ENCODE assay signal across 13 mouse cellular contexts in the genomic region with DNA sequence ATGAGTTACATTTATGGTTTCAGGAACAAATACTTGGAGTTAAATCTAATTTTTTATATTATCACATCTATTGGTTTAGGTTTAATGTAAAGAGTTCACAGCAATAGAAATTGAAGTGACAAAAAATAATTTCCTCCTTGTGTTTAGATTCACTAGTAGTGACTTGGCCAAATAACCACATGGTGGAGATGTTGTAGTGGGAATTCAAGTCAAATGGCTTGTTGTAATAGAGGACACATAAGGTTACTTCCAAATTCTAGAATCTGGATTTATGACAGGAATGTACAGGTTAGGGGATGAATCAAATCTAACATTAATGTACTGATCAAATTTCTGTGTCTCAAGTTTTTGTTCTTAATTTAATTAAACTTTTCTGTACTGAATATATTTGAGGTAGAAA.
DNase-seq lines count a peak whose midpoint lies in the region; ATAC-seq and TF ChIP-seq lines count a peak whose summit lies in the region.
"Had no signal": no experiment of that assay in that cellular context is flagged by ENCODE, and none has a peak within 500 bp of the region (broad histone marks: within the 10 kb centered on the region; RNA-seq: fewer than 3 reads in every experiment).

No protein-coding gene starts in this region.

- no peaks in the 10 kb centered on the region for H3K9me3 ChIP-seq in heart, embryonic 12.5 days (replicated peaks)
- no peaks in the 10 kb centered on the region for H3K9me3 ChIP-seq in midbrain, embryonic 11.5 days (ENCODE audit: control insufficient read depth, low read length)
- no peaks in the 10 kb centered on the region for H3K9me3 ChIP-seq in midbrain, embryonic 10.5 days (replicated peaks)
- H3K9me3 ChIP-seq in stomach, postnatal 0 days (ENCODE audit: control insufficient read depth, low read length), result no peaks in the 10 kb centered on the region
- H3K9me3 ChIP-seq: embryonic facial prominence, embryonic 12.5 days; hindbrain, embryonic 15.5 days; liver, embryonic 12.5 days had no signal

- H3K9ac ChIP-seq in heart, adult 2 months (ENCODE audit: low read depth, low read length), result no peak overlapping the region
- H3K9ac ChIP-seq in heart, embryonic 12.5 days, result no peak overlapping the region
- H3K9ac ChIP-seq in midbrain, embryonic 11.5 days (ENCODE audit: low read length), result no peak overlapping the region
- no peak overlapping the region for H3K9ac ChIP-seq in stomach, postnatal 0 days (ENCODE audit: low read length)
- H3K9ac ChIP-seq: embryonic facial prominence, embryonic 12.5 days; hindbrain, embryonic 15.5 days; liver, embryonic 12.5 days had no signal

- no peak overlapping the region for H3K27ac ChIP-seq in heart, adult 2 months
- no peak overlapping the region for H3K27ac ChIP-seq in heart, embryonic 12.5 days (ENCODE audit: poor library complexity, severe bottlenecking)
- H3K27ac ChIP-seq in midbrain, embryonic 11.5 days (ENCODE audit: low read depth, low read length), result no peak overlapping the region
- H3K27ac ChIP-seq in midbrain, embryonic 10.5 days (replicated peaks), result no peak overlapping the region
- no peak overlapping the region for H3K27ac ChIP-seq in stomach, postnatal 0 days (replicated peaks)
- H3K27ac ChIP-seq: embryonic facial prominence, embryonic 12.5 days; hindbrain, embryonic 15.5 days; liver, embryonic 12.5 days had no signal

- H3K36me3 ChIP-seq in heart, adult 2 months (ENCODE audit: control insufficient read depth, insufficient read depth, low read length), result no peaks in the 10 kb centered on the region
- H3K36me3 ChIP-seq in heart, embryonic 12.5 days, result no peaks in the 10 kb centered on the region
- no peaks in the 10 kb centered on the region for H3K36me3 ChIP-seq in midbrain, embryonic 11.5 days (ENCODE audit: control insufficient read depth, insufficient read depth, low read length)
- no peaks in the 10 kb centered on the region for H3K36me3 ChIP-seq in midbrain, embryonic 10.5 days
- H3K36me3 ChIP-seq in stomach, postnatal 0 days (ENCODE audit: control insufficient read depth, insufficient read depth, low read length), result no peaks in the 10 kb centered on the region
- H3K36me3 ChIP-seq: embryonic facial prominence, embryonic 12.5 days; hindbrain, embryonic 15.5 days; liver, embryonic 12.5 days had no signal

- no peak for DNase-seq in heart, adult 2 months
- no peak for DNase-seq in midbrain, embryonic 11.5 days (ENCODE audit: low spot score, missing footprints)
- no peak for DNase-seq in midbrain, embryonic 10.5 days (ENCODE audit: low spot score)
- DNase-seq in stomach, postnatal 0 days (ENCODE audit: low spot score), result no peak
- no peak for DNase-seq in urinary bladder, postnatal 4 days (ENCODE audit: low spot score in 2 of 2)
- DNase-seq: cerebellum, adult 11-12 months; lung, postnatal 10 days had no signal

- H3K79me2 ChIP-seq in heart, adult 2 months (replicated peaks; ENCODE audit: control insufficient read depth, insufficient read depth, low read length), result no peaks in the 10 kb centered on the region

- no peaks in the 10 kb centered on the region for H3K27me3 ChIP-seq in heart, adult 2 months (ENCODE audit: control insufficient read depth, insufficient read depth, low read length)
- no peaks in the 10 kb centered on the region for H3K27me3 ChIP-seq in heart, embryonic 12.5 days (replicated peaks)
- H3K27me3 ChIP-seq in midbrain, embryonic 11.5 days (ENCODE audit: control insufficient read depth, insufficient read depth, low read length), result no peaks in the 10 kb centered on the region
- H3K27me3 ChIP-seq in midbrain, embryonic 10.5 days (ENCODE audit: low read depth, poor library complexity, severe bottlenecking), result no peaks in the 10 kb centered on the region
- no peaks in the 10 kb centered on the region for H3K27me3 ChIP-seq in stomach, postnatal 0 days (ENCODE audit: control insufficient read depth, insufficient read depth, low read length)
- H3K27me3 ChIP-seq: embryonic facial prominence, embryonic 12.5 days; hindbrain, embryonic 15.5 days; liver, embryonic 12.5 days had no signal

- no peak for TF ChIP-seq EP300 in heart, adult 2 months (IDR thresholded peaks at IDR 0.05; ENCODE audit: insufficient read depth, low read depth, low read length)
- no peak for TF ChIP-seq EP300 in stomach, postnatal 0 days (optimal IDR thresholded peaks at IDR 0.05)

- no peak overlapping the region for H3K4me3 ChIP-seq in heart, adult 2 months
- no peak overlapping the region for H3K4me3 ChIP-seq in heart, embryonic 12.5 days
- H3K4me3 ChIP-seq in midbrain, embryonic 11.5 days (ENCODE audit: low read depth, low read length), result no peak overlapping the region
- no peak overlapping the region for H3K4me3 ChIP-seq in midbrain, embryonic 10.5 days
- no peak overlapping the region for H3K4me3 ChIP-seq in stomach, postnatal 0 days (ENCODE audit: low read depth, low read length)
- H3K4me3 ChIP-seq: embryonic facial prominence, embryonic 12.5 days; hindbrain, embryonic 15.5 days; liver, embryonic 12.5 days; myocyte had no signal

- no peak for TF ChIP-seq POLR2A in heart, adult 2 months (IDR thresholded peaks at IDR 0.05; ENCODE audit: insufficient read depth, low read depth, low read length)

- no peak overlapping the region for H3K4me2 ChIP-seq in heart, embryonic 12.5 days
- H3K4me2 ChIP-seq in midbrain, embryonic 11.5 days, result no peak overlapping the region
- no peak overlapping the region for H3K4me2 ChIP-seq in stomach, postnatal 0 days (replicated peaks; ENCODE audit: low read depth)
- H3K4me2 ChIP-seq: embryonic facial prominence, embryonic 12.5 days; hindbrain, embryonic 15.5 days; liver, embryonic 12.5 days had no signal

- TF ChIP-seq CTCF in heart, adult 2 months (IDR thresholded peaks at IDR 0.05), result peak; percentile 28
- TF ChIP-seq CTCF in stomach, postnatal 0 days (IDR thresholded peaks at IDR 0.05; ENCODE audit: low read depth), result peak; percentile 47

- intact Hi-C loops in heart, adult 2 months (cut with DNase I), result no loop called here

- no peak for ATAC-seq in heart, embryonic 12.5 days (ENCODE audit: insufficient number of reproducible peaks, low FRiP score)
- ATAC-seq in midbrain, embryonic 11.5 days (ENCODE audit: low FRiP score), result peak; percentile 50; the same call in 1 of the 2 replicates
- ATAC-seq in hematopoietic stem cell, adult 5-6 weeks (replicated peaks in 1 of 2; ENCODE audit: insufficient read depth in 1 of 2, low FRiP score in 2 of 2, low TSS enrichment in 1 of 2, low read depth in 1 of 2, poor library complexity in 2 of 2, severe bottlenecking in 2 of 2), result 0 out of 4 replicates have a peak, but pooled peaks have one; percentile 32 to 37
- no peak for ATAC-seq in stomach, postnatal 0 days (ENCODE audit: low FRiP score, low TSS enrichment)
- ATAC-seq: liver, embryonic 12.5 days had no signal

- H3K4me1 ChIP-seq in heart, adult 2 months (ENCODE audit: control insufficient read depth, insufficient read depth, low read length), result no peaks in the 10 kb centered on the region
- H3K4me1 ChIP-seq in heart, embryonic 12.5 days (replicated peaks), result no peaks in the 10 kb centered on the region
- no peaks in the 10 kb centered on the region for H3K4me1 ChIP-seq in midbrain, embryonic 11.5 days (ENCODE audit: control insufficient read depth, insufficient read depth, low read length)
- no peaks in the 10 kb centered on the region for H3K4me1 ChIP-seq in midbrain, embryonic 10.5 days
- no peaks in the 10 kb centered on the region for H3K4me1 ChIP-seq in stomach, postnatal 0 days (replicated peaks; ENCODE audit: control insufficient read depth, insufficient read depth)
- H3K4me1 ChIP-seq: embryonic facial prominence, embryonic 12.5 days; hindbrain, embryonic 15.5 days; liver, embryonic 12.5 days had no signal

Comparison
In these comparisons a context has a peak if more than half of its experiments do, and no peak if none do; other contexts are left out.
1. ATAC-seq: peak in midbrain, embryonic 11.5 days (single experiment) and hematopoietic stem cell, adult 5-6 weeks (2 of 2); none in heart, embryonic 12.5 days (single experiment) and stomach, postnatal 0 days (single experiment).